Mouse (Mus musculus) lung, embryonic 16.5 days (tissue): ENCODE data around the gene Olfr921. TPM values are rescaled to one million over a fixed set of nuclear protein-coding genes. Genes with fewer than 3 reads are reported as not detected.

Source experiments
- ATAC-seq: fragments of 200-750 bp; cut with Nextera tagmentation; 2 replicates; pipeline ENCODE4 v1.8.0; 2017; ENCODE audit warnings: low read depth, mild to moderate bottlenecking, moderate library complexity
- H3K27ac ChIP-seq: fragments of 300-500 bp; sonication (generic); 2 replicates; pipeline ENCODE4 v1.5.1; 2014; ENCODE audit warnings: mild to moderate bottlenecking, control low read depth, low read length
- H3K27me3 ChIP-seq: fragments of 300-500 bp; sonication (generic); 2 replicates; pipeline ENCODE4 v1.6.1; 2014; ENCODE audit warnings: low read depth, low read length, mixed read lengths; ENCODE audit not compliant: control insufficient read depth, insufficient read depth
- H3K36me3 ChIP-seq: fragments of 300-500 bp; sonication (generic); 2 replicates; pipeline ENCODE4 v1.6.1; 2014; ENCODE audit warnings: low read length; ENCODE audit not compliant: control insufficient read depth, insufficient read depth
- H3K4me1 ChIP-seq: fragments of 300-500 bp; sonication (generic); replicated peaks from 2 replicates; pipeline ENCODE4 v1.6.1; 2014; ENCODE audit warnings: low read length, mixed read lengths; ENCODE audit not compliant: control insufficient read depth, insufficient read depth
- H3K4me2 ChIP-seq: fragments of 300-500 bp; sonication (generic); 2 replicates; pipeline ENCODE4 v1.6.1; 2014; ENCODE audit warnings: low read depth, low read length, control low read depth
- H3K4me3 ChIP-seq: fragments of 300-500 bp; sonication (generic); 2 replicates; pipeline ENCODE4 v1.5.1; 2014; ENCODE audit warnings: mild to moderate bottlenecking, low read length, control low read depth
- H3K9ac ChIP-seq: fragments of 300-500 bp; sonication (generic); 2 replicates; pipeline ENCODE4 v1.6.1; 2014; ENCODE audit warnings: low read length, control low read depth
- H3K9me3 ChIP-seq: fragments of 300-500 bp; sonication (generic); 2 replicates; pipeline ENCODE4 v1.6.1; 2016; ENCODE audit warnings: low read length; ENCODE audit not compliant: control insufficient read depth
- WGBS: fragments of 180-500 bp; shearing (Covaris S2); extraction: QIAGEN DNeasy Blood & Tissue Kit; methylation state at CpG from one replicate; pipeline ENCODE4 v1.1.7; 2014; 5-methylcytosine and 5-hydroxymethylcytosine counted together
- polyA plus RNA-seq: library from polyadenylated mRNA; unstranded; fragments of >200 nt; fragmentation: Nextera tagmentation; extraction: Ambion mirVana; gene quantifications from 2 replicates; pipeline ENCODE4 v1.2.1, GENCODE M21; 2015

The Olfr921 gene
- polyA plus RNA-seq, result not detected in 2 replicates

DNA sequence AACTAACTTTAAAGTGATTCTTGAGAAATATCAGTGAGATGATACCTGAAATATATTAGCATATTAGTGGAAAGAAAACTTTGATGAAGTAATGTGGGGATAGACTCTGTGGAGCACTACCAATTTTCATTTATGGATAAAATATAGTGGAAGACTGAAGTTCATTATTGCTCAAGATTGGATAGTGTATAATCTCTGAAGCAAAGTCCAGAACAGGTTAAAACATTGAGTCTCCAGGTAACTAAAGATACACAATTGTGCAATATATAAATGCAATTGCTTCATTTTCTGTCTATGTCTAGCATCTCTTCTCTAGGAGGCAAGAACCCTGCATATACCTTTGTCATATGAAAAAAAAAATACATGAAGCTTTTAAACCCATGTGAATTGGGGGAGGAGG is at the start of gene Olfr921:
Gene Olfr921 (plus strand): TSS at position 301 of the 400 bp plus-strand sequence.
- Histone ChIP-seq H3K27me3 (no peaks in the 10 kb centered on the region), H3K9ac (no peak within 1 kb of the TSS), H3K4me1 (no peaks in the 10 kb centered on the region), H3K4me2 (no peak within 1 kb of the TSS), H3K4me3 (no peak within 1 kb of the TSS), H3K27ac (no peak within 1 kb of the TSS), H3K36me3 (no peaks in the 10 kb centered on the region), H3K9me3 (no peaks in the 10 kb centered on the region)
- ATAC-seq, result no peak

GRCm38 (mm10) chr9:38724044-38724443 is 48.8 kb upstream of the Olfr921 start:
- WGBS, result 90% methylated on average over 1 of the region's 1 CpGs
- ATAC-seq, result no peak
- H3K4me2 ChIP-seq, result no peak overlapping the region
- H3K27ac ChIP-seq, result no peak overlapping the region
- H3K9ac ChIP-seq, result no peak overlapping the region
- no peaks in the 10 kb centered on the region for H3K9me3 ChIP-seq
- no peaks in the 10 kb centered on the region for H3K27me3 ChIP-seq
- no peak overlapping the region for H3K4me3 ChIP-seq
- peaks cover 4% of the 10 kb centered on the region; the same call in 1 of the 2 replicates for H3K4me1 ChIP-seq
- peaks cover 14% of the 10 kb centered on the region for H3K36me3 ChIP-seq

- no peak overlapping the region for H3K4me3 ChIP-seq
- peaks cover 11% of the 10 kb centered on the region for H3K36me3 ChIP-seq
- no peak for ATAC-seq
- H3K9me3 ChIP-seq, result no peaks in the 10 kb centered on the region
- no peak overlapping the region for H3K9ac ChIP-seq
- 73% methylated on average over 3 of the region's 3 CpGs for WGBS
- no peak overlapping the region for H3K4me2 ChIP-seq
- H3K4me1 ChIP-seq, result no peaks in the 10 kb centered on the region
- no peak overlapping the region for H3K27ac ChIP-seq
- no peaks in the 10 kb centered on the region for H3K27me3 ChIP-seq
Measured at GRCm38 (mm10) chr9:38728218-38728617, 44.6 kb upstream of the Olfr921 start.

- Histone ChIP-seq H3K9me3 (no peaks in the 10 kb centered on the region), H3K27me3 (no peaks in the 10 kb centered on the region), H3K27ac (no peak overlapping the region), H3K4me1 (no peaks in the 10 kb centered on the region), H3K36me3 (no peaks in the 10 kb centered on the region), H3K4me3 (no peak overlapping the region), H3K4me2 (no peak overlapping the region), H3K9ac (no peak overlapping the region)
- WGBS, result 73% methylated on average over 1 of the region's 1 CpGs
- no peak for ATAC-seq
Measured at GRCm38 (mm10) chr9:38741408-38741807, 31.5 kb upstream of the Olfr921 start.

- Histone ChIP-seq H3K4me3 (no peak overlapping the region), H3K4me1 (no peaks in the 10 kb centered on the region), H3K9ac (no peak overlapping the region), H3K9me3 (no peaks in the 10 kb centered on the region), H3K27ac (no peak overlapping the region), H3K36me3 (no peaks in the 10 kb centered on the region), H3K27me3 (no peaks in the 10 kb centered on the region), H3K4me2 (no peak overlapping the region)
- ATAC-seq, result no peak
- WGBS, result 91% methylated on average over 4 of the region's 4 CpGs
Measured at GRCm38 (mm10) chr9:38744619-38745315, 28.1 kb upstream of the Olfr921 start.

- no peak within 1 kb of the TSS for H3K4me3 ChIP-seq
- no peak within 1 kb of the TSS for H3K27ac ChIP-seq
- ATAC-seq, result no peak
- 91% methylated on average over 1 of the region's 1 CpGs for WGBS
- H3K27me3 ChIP-seq, result no peaks in the 10 kb centered on the region
- no peaks in the 10 kb centered on the region for H3K4me1 ChIP-seq
- H3K9me3 ChIP-seq, result no peaks in the 10 kb centered on the region
- H3K36me3 ChIP-seq, result no peaks in the 10 kb centered on the region
- no peak within 1 kb of the TSS for H3K9ac ChIP-seq
- H3K4me2 ChIP-seq, result no peak within 1 kb of the TSS
Measured at GRCm38 (mm10) chr9:38751999-38752398, 20.9 kb upstream of the Olfr921 start, which contains the start of gene Olfr920. TSS of gene Olfr920 (plus strand) at chr9:38752299.

DNA sequence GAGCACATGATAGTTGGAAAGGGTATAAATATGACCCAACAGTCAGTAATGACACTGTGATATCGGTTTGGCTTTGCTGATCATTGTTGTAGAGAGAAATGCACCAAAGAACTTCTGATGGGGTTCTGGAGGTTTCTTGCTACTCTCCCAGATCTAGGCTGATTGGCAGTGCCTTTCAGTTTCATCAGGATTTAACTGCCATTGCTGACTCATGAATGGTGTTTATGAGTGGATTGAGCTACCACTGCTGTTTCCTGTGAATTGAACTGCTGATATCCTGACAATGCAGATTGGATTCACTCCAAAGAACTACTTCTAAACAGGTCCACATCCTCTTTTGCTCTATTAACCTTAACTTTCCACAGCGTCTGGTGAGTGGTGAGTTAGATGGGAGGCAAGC is 19.8 kb downstream of the Olfr921 start:
- Histone ChIP-seq H3K9ac (no peak overlapping the region), H3K27me3 (no peaks in the 10 kb centered on the region), H3K4me1 (no peaks in the 10 kb centered on the region), H3K9me3 (no peaks in the 10 kb centered on the region), H3K36me3 (no peaks in the 10 kb centered on the region), H3K4me2 (no peak overlapping the region), H3K4me3 (no peak overlapping the region), H3K27ac (no peak overlapping the region)
- WGBS, result 74% methylated on average over 2 of the region's 2 CpGs
- no peak for ATAC-seq

DNA sequence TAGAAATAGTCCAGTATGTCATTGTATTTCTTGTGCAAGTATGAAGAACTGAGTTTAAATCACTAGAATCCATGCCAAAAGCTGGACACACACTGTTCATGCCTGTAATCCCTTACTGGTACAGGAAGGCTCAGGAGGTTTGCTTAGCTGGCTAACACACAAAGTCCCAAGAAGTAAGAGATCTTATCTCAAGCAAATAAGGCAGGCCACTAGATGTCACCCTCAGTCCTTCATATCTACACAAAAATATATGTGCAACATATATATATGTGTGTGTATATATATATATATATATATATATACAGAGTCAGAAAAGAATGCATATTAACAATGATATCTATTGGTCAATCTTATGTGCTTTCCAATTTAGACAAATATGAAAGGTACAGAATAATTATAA is 32.8 kb downstream of the Olfr921 start:
- no peak overlapping the region for H3K27ac ChIP-seq
- no peak overlapping the region for H3K9ac ChIP-seq
- H3K27me3 ChIP-seq, result no peaks in the 10 kb centered on the region
- H3K4me3 ChIP-seq, result no peak overlapping the region
- no peaks in the 10 kb centered on the region for H3K9me3 ChIP-seq
- no peak for ATAC-seq
- H3K4me2 ChIP-seq, result no peak overlapping the region
- no peaks in the 10 kb centered on the region for H3K36me3 ChIP-seq
- H3K4me1 ChIP-seq, result no peaks in the 10 kb centered on the region

GRCm38 (mm10) chr9:38814314-38814713 is 41.4 kb downstream of the Olfr921 start, which contains the start of gene Olfr922:
TSS of gene Olfr922 (plus strand) at chr9:38814614.
- Histone ChIP-seq H3K9ac (no peak within 1 kb of the TSS), H3K27ac (no peak within 1 kb of the TSS), H3K4me1 (no peaks in the 10 kb centered on the region), H3K27me3 (no peaks in the 10 kb centered on the region), H3K4me3 (no peak within 1 kb of the TSS), H3K36me3 (no peaks in the 10 kb centered on the region), H3K9me3 (no peaks in the 10 kb centered on the region), H3K4me2 (no peak within 1 kb of the TSS)
- ATAC-seq, result no peak
- WGBS, result 50% methylated on average over 2 of the region's 2 CpGs
